Mouse (Mus musculus) central nervous system, embryonic 18 days (tissue): Measurements from ENCODE around the gene Igfals. TPM values are rescaled to one million over a fixed set of nuclear protein-coding genes. Genes with fewer than 3 reads are reported as not detected.

Experiments
- polyA plus RNA-seq: library from polyadenylated mRNA; depleted of rRNA; stranded (reverse); fragments of >200 nt; gene quantifications from 2 replicates; pipeline ENCODE4 v1.2.3, GENCODE M21; 2012; rRNA removed

The Igfals gene
- polyA plus RNA-seq, result 0.04 TPM in 2 replicates

DNA sequence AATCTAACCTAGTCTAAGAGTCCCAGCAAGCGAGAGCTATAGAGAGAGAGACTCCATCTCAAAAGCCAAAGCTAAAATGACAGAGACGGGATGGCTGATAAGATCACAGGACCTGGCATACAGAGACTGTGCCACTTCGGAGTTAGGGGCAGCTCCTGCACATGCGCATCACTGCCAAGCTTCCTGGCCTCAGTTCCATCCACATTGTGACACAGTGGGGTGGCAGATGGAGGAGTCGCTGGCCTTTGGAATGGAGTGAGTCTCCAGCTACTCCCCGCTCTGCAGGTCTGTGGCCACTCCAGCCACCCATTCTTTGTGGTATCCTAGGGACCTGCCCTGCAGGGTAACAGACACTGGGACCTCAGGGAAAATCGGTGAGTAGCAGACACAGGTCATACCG is at the start of gene Igfals:
Gene Igfals (plus strand): TSS at position 222 of the 400 bp plus-strand sequence.

GRCm38 (mm10) chr17:24839842-24840241 is 26.0 kb upstream of the Igfals start, which contains the start of gene Hagh:
Gene Hagh, plus strand, starts transcription at chr17:24840143.

DNA sequence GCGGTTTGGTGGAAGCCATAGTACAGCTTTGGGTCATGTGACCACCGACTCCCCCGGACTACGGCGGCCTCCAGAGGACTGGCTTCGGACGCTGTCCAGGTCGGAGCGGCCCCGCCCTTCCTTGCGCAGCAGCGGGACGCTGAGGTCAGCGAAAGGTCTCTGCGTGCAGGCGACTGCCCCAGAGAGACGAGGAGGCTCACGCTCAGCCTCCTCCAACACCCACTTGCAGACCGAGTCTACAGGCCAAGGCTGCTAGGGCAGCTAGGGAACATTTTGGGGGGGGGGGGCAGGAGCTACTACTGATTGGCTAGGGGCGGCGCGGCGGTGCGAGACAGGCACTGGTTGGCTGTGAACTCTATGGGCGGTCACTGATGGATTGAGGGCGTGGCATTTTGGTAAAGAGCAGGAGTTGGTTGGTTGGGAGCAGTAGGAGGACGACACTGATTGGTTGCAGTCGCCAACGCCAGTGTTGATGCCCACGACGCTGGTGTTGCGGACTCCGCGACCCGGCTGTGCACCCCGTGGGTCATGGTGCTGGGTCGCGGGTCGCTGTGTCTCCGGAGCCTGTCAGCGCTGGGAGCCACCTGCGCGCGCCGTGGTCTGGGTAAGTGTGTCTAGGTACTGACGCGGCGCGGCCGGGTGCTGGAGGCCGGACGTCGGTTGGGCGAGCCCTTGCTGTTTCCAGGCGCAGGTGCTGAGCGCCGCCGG is 15.6 kb upstream of the Igfals start, which contains the start of gene Fahd1:
Gene Fahd1 (minus strand): TSS at position 300 of the 708 bp plus-strand sequence.

DNA sequence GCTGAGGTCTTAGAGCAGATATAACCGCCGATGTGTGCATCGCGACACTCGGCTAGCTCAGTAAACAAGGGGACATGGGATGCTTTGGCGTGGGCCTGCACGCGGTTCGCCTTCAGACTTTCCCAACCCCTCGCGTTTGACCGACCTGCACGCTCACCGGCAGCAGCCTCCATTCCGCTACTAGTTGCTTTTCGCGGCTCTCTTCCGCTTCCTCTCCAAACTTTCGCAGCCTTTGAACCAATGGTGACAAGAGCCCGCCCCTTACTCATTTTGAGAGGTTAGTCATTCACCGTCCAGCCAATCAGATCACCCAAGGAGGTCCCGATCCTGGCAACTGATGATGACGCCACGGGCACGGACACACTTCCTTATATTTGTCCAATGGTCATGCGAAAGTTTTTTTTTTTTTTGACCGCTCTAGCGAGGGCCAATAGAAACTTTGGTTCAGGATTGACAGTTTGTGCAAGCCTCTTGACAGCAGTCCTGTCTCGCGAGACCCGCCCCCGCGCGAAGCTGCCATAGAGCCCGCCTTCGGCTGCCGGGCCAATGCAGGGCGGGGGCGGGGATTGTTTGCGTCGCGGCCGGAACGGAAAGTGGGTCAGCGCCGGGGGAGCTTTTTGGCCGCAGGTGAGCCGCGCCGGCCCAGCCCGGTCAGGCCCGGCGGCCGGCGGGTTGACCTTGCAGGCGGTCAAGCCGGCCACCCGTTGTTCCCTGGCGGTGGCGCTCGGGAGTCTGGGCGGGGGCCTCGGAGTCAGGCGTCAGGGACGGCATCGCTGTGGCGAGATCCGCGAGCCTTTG is 20.5 kb downstream of the Igfals start, which contains the start of the genes Nubp2 and Spsb3:
Gene Nubp2 (minus strand): TSS at position 216 of the 798 bp plus-strand sequence.
Gene Spsb3 (plus strand): TSS at position 510 of the 798 bp plus-strand sequence.

DNA sequence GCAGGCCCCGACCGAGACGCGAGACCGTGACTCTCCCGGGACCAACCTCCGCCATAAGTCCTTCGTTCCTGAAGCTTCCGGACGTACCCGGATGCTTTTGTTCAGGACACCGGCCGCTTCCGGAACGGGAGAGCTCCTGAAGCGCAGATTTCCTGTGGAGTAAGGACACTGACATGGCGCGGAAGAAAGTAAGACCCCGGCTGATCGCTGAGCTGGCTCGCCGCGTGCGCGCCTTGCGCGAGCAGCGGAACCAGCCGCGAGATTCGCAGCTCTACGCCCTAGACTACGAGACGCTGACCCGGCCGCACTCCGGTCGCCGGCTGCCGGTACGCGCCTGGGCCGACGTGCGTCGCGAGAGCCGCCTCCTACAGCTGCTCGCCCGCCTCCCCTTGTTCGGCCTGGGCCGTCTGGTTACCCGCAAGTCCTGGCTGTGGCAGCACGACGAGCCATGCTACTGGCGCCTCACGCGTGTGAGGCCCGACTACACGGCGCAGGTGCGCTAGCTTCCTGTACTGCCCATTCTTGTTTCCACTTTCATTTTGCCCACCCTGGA is 29.3 kb downstream of the Igfals start, which contains the start of the genes Eme2 and Mrps34:
Gene Eme2 (minus strand): TSS at position 93 of the 553 bp plus-strand sequence.
Gene Mrps34 (plus strand): TSS at position 122 of the 553 bp plus-strand sequence.

GRCm38 (mm10) chr17:24896241-24896992 is 30.6 kb downstream of the Igfals start, which contains the start of gene Nme3:
Gene Nme3, plus strand, starts transcription at chr17:24896500.

Other genes with a start within 250 kb of the Igfals start
- gene Tsc2, start 233.4 kb upstream of the Igfals start, polyA plus RNA-seq, result 152 and 155 TPM in 2 replicates
- 13.9 and 14.3 TPM in 2 replicates for gene Nthl1, start 233.3 kb upstream of the Igfals start, polyA plus RNA-seq
- 48.9 and 51.1 TPM in 2 replicates for gene Slc9a3r2, start 215.7 kb upstream of the Igfals start, polyA plus RNA-seq
- 0.31 and 0.40 TPM in 2 replicates for gene Npw, start 207.5 kb upstream of the Igfals start, polyA plus RNA-seq
- 73.8 and 74.1 TPM in 2 replicates for gene Zfp598, start 196.3 kb upstream of the Igfals start, polyA plus RNA-seq
- gene Syngr3, start 176.0 kb upstream of the Igfals start, polyA plus RNA-seq, result 153 and 170 TPM in 2 replicates
- 28.7 and 30.4 TPM in 2 replicates for gene Gfer, start 169.8 kb upstream of the Igfals start, polyA plus RNA-seq
- gene Noxo1, start 169.8 kb upstream of the Igfals start, polyA plus RNA-seq, result 7.4 and 8.2 TPM in 2 replicates
- 63.2 and 66.6 TPM in 2 replicates for gene Tbl3, start 158.3 kb upstream of the Igfals start, polyA plus RNA-seq
- 0.28 TPM in 2 replicates for gene Rnf151, start 147.9 kb upstream of the Igfals start, polyA plus RNA-seq
- gene Rps2, start 147.9 kb upstream of the Igfals start, polyA plus RNA-seq, result 1,636 and 1,660 TPM in 2 replicates
- gene Ndufb10, start 141.5 kb upstream of the Igfals start, polyA plus RNA-seq, result 265 and 272 TPM in 2 replicates
- 0.08 and 0.35 TPM in 2 replicates for gene Rpl3l, start 138.2 kb upstream of the Igfals start, polyA plus RNA-seq
- 36.6 and 37.8 TPM in 2 replicates for gene Msrb1, start 129.4 kb upstream of the Igfals start, polyA plus RNA-seq
- 0.18 and 0.32 TPM in 2 replicates for gene Hs3st6, start 113.0 kb upstream of the Igfals start, polyA plus RNA-seq
- not detected in 2 replicates for gene Meiob, start 61.7 kb upstream of the Igfals start, polyA plus RNA-seq
- gene Hagh, start 25.9 kb upstream of the Igfals start, polyA plus RNA-seq, result 53.3 and 54.8 TPM in 2 replicates
- 17.5 and 18.2 TPM in 2 replicates for gene Fahd1, start 15.6 kb upstream of the Igfals start, polyA plus RNA-seq
- 24.0 and 25.9 TPM in 2 replicates for gene Nubp2, start 20.4 kb downstream of the Igfals start, polyA plus RNA-seq
- 86.4 and 94.7 TPM in 2 replicates for gene Spsb3, start 20.6 kb downstream of the Igfals start, polyA plus RNA-seq
- gene Eme2, start 29.1 kb downstream of the Igfals start, polyA plus RNA-seq, result 33.9 and 36.5 TPM in 2 replicates
- 97.2 and 101 TPM in 2 replicates for gene Mrps34, start 29.1 kb downstream of the Igfals start, polyA plus RNA-seq
- gene Nme3, start 30.5 kb downstream of the Igfals start, polyA plus RNA-seq, result 78.7 and 90.5 TPM in 2 replicates
- 223 and 233 TPM in 2 replicates for gene Mapk8ip3, start 71.0 kb downstream of the Igfals start, polyA plus RNA-seq
- 43.2 and 49.2 TPM in 2 replicates for gene Jpt2, start 94.7 kb downstream of the Igfals start, polyA plus RNA-seq
- 21.1 and 22.2 TPM in 2 replicates for gene Cramp1l, start 149.8 kb downstream of the Igfals start, polyA plus RNA-seq
- gene Ift140, start 150.1 kb downstream of the Igfals start, polyA plus RNA-seq, result 23.7 and 25.6 TPM in 2 replicates
- gene Tmem204, start 217.6 kb downstream of the Igfals start, polyA plus RNA-seq, result 9.3 and 9.4 TPM in 2 replicates
- gene Telo2, start 250.0 kb downstream of the Igfals start, polyA plus RNA-seq, result 44.7 and 46.3 TPM in 2 replicates